Mouse (Mus musculus): ENCODE measurements around the gene Tmbim1. TPM values are rescaled to one million over a fixed set of nuclear protein-coding genes. Genes with fewer than 3 reads are reported as not detected.
A peak's percentile ranks its signal among the peaks of the same experiment; 100 is the strongest.
"Not testable (repeated sequence)": the region's sequence is repeated elsewhere in the genome, so short reads cannot be mapped to it uniquely, and the experiment has no call there.

Gene Tmbim1
- polyA plus RNA-seq (2012; rRNA removed) = 167 and 361 TPM in 2 replicates

DNA sequence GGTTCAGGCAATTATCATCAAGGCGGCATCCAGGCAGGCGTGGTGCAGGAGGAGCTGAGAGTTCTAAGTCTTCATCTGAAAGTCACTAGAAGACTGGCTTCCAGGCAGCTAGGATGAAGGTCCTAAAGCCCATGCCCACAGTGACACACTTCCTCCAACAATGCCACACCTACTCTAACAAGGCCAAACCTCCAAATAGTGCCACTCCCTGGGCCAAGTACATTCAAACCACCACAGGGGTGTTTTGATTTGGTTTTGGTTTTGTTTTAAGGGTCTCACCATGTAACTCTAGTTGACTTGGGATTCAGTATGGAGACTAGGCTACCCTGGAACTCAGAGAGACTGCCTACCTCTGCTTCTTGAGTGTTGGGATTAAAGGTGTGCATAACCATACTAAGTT is at the start of gene Tmbim1:
Gene Tmbim1, minus strand, starts transcription at position 101 of the 400 bp plus-strand sequence.
- WGBS = 42% methylated on average over 2 of the region's 2 CpGs
- DNase-seq (ENCODE audit: low read depth, low spot score) = no peak

DNA sequence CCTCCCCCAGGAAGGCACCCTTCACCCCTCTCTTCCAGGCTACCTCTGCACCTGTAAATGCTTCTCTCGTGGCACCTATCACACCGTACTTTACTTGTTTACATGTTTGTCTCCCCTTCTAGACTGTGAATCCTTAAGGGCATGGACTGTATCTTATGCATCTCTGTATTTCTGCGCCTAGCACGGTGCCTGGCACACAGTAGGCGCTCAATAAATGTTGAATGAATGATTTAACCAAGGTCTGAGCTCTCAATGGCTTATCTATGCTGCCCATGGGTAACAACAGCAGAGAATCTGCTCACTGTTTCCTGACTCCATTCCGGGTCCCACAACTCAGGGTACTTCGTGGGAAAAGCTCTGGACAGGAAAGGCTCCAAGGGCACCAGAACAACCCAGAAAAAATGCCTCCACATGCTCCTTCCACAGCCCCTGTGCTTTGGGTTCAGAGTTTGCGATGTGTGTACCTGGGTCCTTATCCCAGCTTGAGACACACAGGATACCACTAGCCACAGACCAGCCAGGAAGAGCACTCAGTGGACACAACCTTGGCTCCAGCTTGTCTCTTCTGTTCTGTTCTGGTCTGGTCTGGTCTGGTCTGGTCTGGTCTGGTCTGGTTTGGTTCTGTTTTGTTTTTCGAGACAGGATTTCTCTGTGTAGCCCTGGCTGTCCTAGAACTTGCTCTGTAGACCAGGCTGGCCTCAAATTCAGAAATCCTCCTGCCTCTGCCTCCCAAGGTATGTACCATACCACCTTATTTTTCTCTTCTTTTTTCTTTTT is 48.2 kb upstream of the Tmbim1 start:
- 82% methylated on average over 9 of the region's 9 CpGs for WGBS
- no peak for DNase-seq (ENCODE audit: low read depth, low spot score)

DNA sequence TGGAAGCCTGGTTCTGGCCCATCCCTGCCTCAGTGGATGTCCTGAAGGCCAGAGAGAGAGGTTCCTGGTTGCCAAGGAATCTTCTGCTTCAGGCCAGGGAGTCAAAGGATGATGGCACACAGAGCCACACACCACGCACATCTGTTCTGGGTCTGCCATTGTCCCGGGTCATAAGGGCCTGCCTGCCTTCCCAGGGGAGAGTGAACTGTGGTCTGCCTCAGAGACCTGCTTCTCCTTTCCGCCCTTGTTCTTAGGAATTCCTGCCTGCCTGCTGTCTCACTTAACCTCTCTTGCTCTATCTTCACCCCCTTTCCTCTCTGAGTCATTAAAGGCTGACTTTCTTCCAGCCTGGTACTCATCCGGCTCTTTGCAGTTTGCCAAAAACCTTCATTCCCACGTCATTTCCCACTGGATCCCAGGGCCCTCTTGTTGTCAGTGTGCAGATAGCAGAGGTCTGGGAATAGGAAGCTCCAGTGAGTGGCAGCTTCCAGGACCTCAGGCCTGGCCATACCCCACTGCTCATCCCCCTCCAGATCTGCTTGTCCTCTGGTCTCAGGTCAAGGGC is 47.2 kb upstream of the Tmbim1 start:
- 77% methylated on average over 5 of the region's 5 CpGs for WGBS
- no peak for DNase-seq (ENCODE audit: low read depth, low spot score)

DNA sequence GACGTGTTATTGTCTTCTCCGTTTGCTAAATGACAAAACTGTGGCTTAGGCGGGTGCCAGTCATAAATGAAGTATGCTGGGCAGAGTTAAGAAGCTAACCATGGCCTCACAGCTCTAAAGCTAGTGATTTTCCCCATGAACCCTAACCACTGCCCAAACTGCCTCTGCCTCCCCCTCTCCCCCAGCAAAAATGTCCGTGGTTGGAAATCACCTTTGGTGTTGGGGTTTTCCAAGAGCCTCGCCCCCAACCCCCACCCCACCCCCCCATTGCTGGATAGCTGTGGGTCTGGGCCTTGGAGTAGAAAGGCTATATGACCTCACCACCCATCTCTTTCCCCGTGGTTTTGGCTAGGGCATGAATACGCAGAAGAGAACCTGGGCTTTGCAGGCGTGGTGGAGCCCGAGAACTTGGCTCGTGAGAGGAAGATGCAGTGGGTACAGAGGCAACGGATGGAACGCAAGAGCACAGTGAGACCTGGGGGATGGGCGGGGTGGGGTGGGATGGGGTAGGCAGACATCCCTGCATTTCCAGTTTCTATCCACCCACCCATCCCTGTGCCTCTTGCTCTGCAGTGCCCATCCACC is 45.9 kb upstream of the Tmbim1 start:
- DNase-seq (ENCODE audit: low read depth, low spot score) = no peak
- 81% methylated on average over 13 of the region's 13 CpGs for WGBS

DNA sequence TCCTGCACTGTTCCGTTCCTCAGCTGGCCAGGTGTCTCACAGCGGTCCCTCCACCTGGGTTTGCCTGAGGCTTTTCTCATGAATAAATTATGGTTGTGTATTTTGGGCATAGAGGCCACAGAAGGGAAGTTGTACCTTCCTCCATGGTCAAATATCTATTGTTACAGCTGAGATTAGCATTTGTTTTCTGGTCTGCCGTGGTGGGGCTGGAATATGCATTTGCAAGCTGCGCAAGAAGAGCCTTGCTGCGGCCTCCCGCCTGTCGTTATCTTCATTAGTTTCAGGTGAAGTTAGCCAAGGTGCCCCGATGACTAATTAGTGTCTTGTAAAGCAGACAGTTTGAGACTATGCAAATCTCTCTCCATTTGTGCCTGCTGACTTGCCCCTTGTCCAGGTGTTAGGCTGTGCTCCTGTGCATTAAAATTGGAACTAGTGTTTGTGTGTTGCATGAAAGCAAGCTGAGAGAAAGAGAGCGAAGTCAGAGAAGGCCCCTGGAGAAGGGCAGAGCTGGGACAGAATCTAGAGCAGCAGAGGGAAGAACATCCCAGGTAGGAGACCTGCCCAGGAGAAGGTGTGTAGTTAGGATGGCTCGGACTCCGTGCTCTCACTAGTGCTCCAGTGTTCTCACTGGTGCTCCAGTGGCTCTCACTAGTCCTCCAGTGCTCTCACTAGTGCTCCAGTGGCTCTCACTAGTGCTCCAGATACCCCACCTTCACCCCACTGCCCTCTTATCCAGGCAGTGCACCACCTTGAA is 38.9 kb upstream of the Tmbim1 start:
- WGBS = 87% methylated on average over 11 of the region's 11 CpGs
- DNase-seq (ENCODE audit: low read depth, low spot score) = no peak

DNA sequence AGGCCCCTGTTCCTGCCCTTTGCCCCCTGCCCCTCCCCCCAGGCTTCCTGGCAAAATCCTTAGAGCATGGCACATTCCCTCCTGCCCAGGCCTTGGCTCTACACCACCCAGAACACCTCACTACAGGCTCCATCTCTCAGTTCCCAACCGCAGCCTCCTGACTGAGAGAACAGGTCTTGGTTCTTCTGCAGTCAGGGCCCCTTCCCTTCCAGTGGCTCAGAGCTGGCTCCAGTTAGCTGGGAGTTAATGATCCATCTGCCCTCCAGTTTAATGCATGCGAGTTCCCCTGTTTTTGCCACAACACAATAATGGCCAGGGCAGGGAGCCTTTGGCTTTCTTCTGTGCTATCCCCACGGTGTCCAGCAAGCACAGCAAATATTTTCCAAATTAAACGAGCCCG is 37.7 kb upstream of the Tmbim1 start:
- 62% methylated on average over 5 of the region's 5 CpGs for WGBS

DNA sequence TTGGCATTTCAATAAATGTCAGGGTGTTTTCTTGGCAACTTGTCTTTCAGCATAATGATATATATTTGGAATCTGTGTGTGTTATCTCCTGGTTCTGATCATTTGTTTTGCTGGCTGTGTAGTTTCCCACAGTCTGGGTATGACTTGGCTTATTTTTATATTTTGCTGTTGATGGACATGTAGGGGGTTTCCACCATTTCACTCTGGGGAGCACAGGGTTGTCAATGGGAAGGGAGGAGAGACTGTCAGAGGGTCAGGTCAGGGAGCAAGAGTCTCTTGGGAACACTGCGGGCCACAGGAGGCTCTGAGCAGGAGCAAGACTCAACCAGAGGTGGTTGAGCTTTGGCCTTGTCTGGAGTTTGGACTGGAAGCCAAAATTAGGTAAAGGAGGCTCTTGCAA is 36.9 kb upstream of the Tmbim1 start:
- DNase-seq (ENCODE audit: low read depth, low spot score) = no peak
- 88% methylated on average over 1 of the region's 1 CpGs for WGBS

More for the DNA sequence above, 37.7 kb upstream of the Tmbim1 start:
- no peak for DNase-seq (ENCODE audit: low read depth, low spot score)

DNA sequence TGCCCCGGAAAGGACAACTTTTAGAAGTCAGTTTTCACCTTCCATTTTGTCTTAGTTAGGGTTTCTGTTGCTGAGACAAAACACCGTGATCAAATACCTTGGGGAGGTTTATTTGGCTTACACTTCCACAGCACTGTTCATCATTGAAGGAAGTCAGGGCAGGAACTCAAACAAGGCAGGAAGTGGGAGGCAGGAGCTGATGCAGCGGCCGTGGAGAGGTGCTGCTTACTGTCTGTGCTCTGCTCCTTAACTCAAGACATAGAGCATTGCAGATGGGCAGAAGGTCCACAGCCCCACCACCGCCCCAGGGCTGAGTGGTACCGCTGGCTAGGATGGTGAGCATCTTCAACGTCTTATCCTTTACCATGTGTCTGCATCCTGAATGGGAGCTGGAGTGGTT is 36.5 kb upstream of the Tmbim1 start:
- 82% methylated on average over 7 of the region's 7 CpGs for WGBS

DNA sequence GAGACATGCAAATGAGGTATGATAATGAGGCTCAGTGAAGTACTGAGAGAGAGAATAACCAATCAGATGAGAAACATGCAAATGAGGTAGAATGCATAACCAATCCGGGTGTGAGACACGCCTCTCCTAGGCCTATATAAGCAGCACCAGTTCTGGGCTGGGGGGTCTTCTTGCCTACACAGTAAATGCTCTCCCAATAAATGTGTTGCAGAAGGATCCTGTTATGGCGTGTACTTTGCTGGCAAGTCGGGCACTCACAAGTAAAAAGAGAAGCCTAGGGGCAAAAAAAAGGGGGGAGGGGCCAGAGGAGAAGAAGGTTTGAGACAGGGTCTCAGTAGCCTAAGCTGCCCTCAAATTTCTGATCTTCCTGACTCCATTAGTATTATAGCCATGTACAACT is 35.6 kb upstream of the Tmbim1 start:
- not testable (repeated sequence) for DNase-seq (ENCODE audit: low read depth, low spot score)

More for the DNA sequence above, 36.5 kb upstream of the Tmbim1 start:
- DNase-seq (ENCODE audit: low read depth, low spot score) = no peak

DNA sequence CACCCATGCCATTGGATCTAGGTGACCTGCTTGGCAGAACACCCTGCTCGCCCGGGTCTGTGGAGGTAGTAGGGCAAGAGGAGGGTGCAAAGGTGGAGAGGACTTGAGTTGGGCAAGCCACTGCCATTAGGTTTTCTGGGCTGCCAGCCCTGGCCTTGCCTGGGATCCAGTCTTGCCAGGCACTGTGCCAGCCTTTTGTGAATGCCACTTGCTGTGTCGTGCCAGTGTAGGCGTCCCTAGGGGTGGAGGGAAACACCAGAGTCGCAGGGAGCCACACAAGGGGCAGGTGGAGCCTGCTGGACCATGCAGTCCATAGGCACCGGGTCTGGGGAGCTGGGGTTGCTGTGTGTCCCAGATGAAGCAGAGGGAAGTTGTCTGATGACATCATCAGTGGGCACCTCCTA is 34.9 kb upstream of the Tmbim1 start:
- DNase-seq (ENCODE audit: low read depth, low spot score) = no peak

More for the DNA sequence above, 35.6 kb upstream of the Tmbim1 start:
- WGBS = 91% methylated on average over 4 of the region's 4 CpGs

DNA sequence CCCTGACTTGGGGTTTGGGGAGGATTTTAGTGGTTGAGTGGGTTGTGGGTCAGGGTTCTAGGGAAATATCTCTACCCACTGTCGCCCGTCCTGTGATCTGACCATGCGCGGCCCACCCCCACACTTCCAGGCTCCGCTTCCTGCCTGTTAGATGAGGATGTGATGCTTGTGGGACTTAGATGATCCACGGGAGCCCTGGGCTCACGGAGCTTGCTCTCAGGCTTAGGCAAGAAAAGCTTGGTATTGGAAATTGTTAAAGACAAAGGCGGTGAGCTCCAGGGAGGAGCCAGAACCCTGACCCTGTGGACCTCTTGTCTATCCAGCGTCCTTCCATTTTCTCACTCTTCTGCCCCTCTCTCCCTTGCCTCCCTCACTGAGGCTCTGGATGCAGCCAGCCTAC is 34.5 kb upstream of the Tmbim1 start:
- WGBS = 91% methylated on average over 9 of the region's 9 CpGs
- no peak for DNase-seq (ENCODE audit: low read depth, low spot score)

More for the DNA sequence above, 34.9 kb upstream of the Tmbim1 start:
- 48% methylated on average over 6 of the region's 6 CpGs for WGBS

DNA sequence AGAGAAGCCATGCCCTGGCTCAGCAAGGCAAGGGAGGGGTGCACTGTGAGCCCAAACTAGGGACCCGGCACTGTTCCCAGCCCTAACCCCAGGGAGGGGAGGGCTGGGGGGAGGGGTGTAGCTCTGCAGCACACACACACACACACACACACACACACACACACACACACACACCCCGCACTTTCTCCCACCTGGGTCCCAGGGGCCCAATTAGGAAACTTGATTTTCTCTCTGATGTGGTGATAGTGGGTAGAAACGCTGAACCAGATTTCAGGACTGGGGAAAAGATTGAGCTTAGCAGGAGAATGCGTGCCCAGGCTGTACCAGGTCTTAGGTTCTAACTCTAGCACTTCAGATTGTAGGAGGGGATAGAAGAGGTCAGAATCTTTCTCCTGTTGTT is 33.2 kb upstream of the Tmbim1 start:
- no peak for DNase-seq (ENCODE audit: low read depth, low spot score)

DNA sequence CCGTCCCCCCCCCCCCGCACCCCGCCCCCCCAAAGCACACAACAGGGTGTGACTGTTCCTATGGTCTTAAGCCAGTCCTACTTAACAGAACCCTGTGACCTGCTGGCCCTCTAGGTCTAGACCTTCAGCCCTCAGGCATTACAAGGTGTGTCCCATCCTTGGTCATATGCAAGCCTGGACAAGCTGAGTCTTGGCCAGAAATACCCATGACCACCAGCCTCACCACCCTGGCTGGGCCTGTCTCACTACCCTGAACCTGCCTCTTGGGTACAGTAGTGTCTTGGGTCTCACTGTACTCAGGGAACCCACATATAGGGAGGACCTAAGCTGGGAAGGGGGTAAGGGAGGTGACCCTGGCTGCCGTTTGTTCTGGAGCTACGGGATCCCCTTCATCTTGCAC is 32.6 kb upstream of the Tmbim1 start:
- no peak for DNase-seq (ENCODE audit: low read depth, low spot score)
- 85% methylated on average over 5 of the region's 5 CpGs for WGBS

More for the DNA sequence above, 33.2 kb upstream of the Tmbim1 start:
- 80% methylated on average over 4 of the region's 4 CpGs for WGBS

DNA sequence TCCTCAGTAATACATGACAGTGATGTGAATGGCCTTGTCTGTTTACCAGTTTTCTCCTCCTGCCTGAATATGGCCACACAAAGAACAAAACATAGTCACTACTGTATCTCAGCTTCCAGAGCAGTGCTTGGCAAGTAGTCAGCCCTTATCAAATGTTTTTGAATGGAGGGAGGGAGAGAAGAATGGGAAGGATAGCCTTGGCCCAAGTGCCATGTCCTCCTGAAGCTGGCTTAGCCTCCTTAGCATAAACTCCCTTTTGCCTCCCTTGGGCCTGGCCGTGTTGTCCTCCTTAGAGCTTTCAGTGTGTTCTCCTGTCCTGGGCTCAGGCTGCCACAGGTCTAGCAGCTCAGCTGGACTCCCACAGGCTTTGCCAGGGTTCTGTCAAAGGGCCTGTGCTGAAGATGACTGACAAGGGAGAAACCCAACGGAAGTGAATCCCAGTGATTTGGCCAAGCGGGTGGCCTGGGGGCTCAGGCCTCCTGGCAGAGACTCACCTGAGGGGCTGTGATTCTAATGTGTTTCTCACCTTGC is 31.9 kb upstream of the Tmbim1 start:
- no peak for DNase-seq (ENCODE audit: low read depth, low spot score)
- WGBS = 87% methylated on average over 3 of the region's 3 CpGs

DNA sequence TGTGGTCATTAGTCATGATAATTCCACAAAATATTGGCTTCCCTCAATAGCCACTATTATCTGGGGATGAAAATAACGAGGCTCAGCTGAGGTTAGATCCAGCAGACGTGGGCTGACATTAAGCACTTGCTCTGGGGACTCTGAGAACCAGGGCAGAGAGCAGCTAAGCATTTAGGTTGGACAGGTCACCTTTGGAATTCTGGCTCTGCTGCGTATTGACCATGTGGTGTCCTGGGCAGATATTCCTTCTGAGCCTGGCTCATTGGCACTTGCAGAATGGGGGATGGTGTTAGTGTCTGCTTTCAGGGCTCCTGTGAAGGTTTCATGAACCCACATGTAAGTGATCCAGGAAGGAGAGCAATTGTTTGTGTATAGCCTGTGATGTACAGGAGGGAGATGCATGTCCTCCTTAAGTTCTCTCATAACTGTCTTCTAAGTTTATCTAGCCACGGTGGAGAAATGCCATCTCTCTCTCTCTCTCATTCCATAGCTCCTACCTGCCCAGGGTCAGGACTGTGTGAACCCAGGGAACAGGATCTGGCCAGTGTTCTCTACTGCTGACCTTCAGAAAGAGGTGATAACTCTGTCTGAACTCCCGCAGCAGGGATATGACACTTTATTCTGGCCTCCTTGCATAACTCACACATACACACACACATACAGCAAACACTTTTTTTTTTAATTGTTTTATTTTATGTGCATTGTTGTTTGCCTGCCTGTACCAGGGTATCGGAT is 30.2 kb upstream of the Tmbim1 start:
- no peak for DNase-seq (ENCODE audit: low read depth, low spot score)
- 83% methylated on average over 6 of the region's 6 CpGs for WGBS

DNA sequence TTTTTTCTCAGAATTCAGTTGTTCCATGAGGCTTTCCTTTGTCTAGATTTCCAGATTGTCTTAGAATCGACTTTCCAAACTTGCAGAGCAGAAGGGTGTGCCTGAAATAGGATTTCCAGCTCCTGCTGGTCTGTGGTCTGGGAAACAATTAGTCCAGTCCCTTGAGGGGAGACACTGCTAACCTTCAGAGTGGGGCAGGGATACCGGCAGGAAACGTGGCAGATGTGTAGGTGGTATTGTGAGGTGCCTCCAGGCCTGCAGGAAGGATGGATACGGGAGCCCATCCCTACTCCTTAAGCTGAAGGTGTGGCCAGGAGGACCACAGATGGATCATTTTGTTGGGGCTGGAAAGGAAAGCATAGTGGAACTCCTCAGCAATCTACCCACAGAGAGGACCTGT is 29.6 kb upstream of the Tmbim1 start:
- no peak for DNase-seq (ENCODE audit: low read depth, low spot score)
- 67% methylated on average over 4 of the region's 4 CpGs for WGBS

DNA sequence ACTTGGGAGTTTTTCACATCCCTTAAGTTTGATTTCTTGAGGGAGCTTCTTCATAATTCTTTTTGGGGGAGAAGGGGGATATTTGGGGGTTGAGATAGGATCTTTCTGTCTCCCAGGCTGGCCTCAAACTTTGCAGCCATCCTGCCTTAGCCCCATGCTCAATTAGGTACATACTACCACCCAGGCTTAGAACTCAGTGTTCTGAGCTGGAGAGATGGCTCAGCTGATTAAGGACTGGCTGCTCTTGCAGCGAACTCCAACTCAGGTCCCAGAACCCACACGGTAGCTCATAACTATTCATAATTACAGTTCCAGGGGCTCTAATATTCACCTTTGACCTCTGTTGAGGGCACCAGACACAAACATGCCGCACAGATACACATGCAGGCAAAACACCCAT is 29.2 kb upstream of the Tmbim1 start:
- no peak for DNase-seq (ENCODE audit: low read depth, low spot score)
- 96% methylated on average over 3 of the region's 3 CpGs for WGBS

DNA sequence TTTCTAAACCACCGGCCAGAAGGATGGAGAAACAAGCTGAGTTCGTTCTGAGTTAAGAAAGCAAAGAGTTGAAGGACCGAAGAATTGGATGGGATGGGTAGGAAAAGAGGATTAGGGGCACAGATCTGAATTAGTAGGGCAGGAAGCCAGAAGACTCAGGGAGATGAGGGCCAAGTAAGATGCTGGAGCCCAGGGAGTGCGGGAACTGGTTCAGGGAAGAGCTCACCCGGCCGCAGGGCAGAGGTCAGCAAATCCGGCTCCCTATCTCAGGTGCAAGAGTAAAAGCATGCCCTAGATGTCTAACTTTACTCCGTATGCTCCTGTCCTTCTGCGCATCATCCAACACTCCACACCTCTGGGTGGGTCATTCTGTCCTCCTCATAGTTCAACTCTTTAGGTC is 27.5 kb upstream of the Tmbim1 start:
- no peak for DNase-seq (ENCODE audit: low read depth, low spot score)
- WGBS = 7% methylated on average over 9 of the region's 9 CpGs

DNA sequence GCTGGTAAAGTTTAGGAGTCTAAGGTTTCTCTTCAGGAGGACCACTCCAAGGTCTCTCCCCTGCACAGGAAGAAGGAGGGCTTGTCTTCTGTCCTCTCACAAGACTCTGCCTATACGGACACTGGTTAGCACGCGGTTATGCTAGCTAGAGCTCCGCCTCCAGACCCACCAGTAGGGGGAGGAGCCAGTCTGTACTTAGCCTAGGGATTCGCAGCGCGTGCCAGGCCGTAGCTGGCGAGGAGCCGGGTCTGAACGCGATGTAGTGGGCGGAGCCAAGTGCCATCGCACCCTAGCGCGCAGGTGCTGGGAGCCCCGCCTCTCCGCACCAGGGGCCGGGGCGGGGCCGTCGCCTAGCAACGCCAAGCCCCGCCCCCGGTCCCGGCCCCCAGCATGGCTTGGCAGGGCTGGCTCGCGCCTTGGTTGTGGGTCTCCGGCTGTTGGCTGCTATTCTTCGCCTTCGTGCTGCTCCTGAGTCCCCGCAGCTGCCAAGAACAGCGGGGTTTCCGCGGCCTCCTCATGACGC is 26.9 kb upstream of the Tmbim1 start:
- peak; percentile 81 for DNase-seq (ENCODE audit: low read depth, low spot score)
- under 1% methylated on average over 36 of the region's 36 CpGs for WGBS
